Mouse (Mus musculus): ENCODE results near the gene Snx27. TPM values are rescaled to one million over a fixed set of nuclear protein-coding genes. Genes with fewer than 3 reads are reported as not detected.

The Snx27 gene
- polyA plus RNA-seq, 1 experiment from 2014 or later: 35.5 TPM

- no peak for ATAC-seq
- Histone ChIP-seq H3K4me1 (replicated peaks) (no peaks in the 10 kb centered on the region), H3K9ac (no peak overlapping the region), H3K36me3 (no peaks in the 10 kb centered on the region), H3K27ac (no peak overlapping the region), H3K9me3 (no peaks in the 10 kb centered on the region), H3K4me2 (replicated peaks) (no peak overlapping the region), H3K4me3 (replicated peaks) (no peak overlapping the region), H3K27me3 (replicated peaks) (no peaks in the 10 kb centered on the region)
- 81% methylated on average over 3 of the region's 3 CpGs for WGBS
These were observed 27.1 kb upstream of the Snx27 start for GRCm38 (mm10) chr3:94609621-94610020.

- no peaks in the 10 kb centered on the region for H3K27me3 ChIP-seq (replicated peaks)
- H3K9me3 ChIP-seq: no peaks in the 10 kb centered on the region
- H3K4me2 ChIP-seq (replicated peaks): no peak overlapping the region
- H3K4me1 ChIP-seq (replicated peaks): no peaks in the 10 kb centered on the region
- WGBS: 2% methylated on average over 4 of the region's 4 CpGs
- H3K27ac ChIP-seq: no peak overlapping the region
- no peaks in the 10 kb centered on the region for H3K36me3 ChIP-seq
- ATAC-seq: no peak
- H3K4me3 ChIP-seq (replicated peaks): no peak overlapping the region
- H3K9ac ChIP-seq: no peak overlapping the region
These were observed 19.4 kb upstream of the Snx27 start for GRCm38 (mm10) chr3:94601959-94602358.

- Histone ChIP-seq H3K27me3 (replicated peaks) (no peaks in the 10 kb centered on the region), H3K36me3 (no peaks in the 10 kb centered on the region), H3K4me3 (replicated peaks) (no peak overlapping the region), H3K4me1 (replicated peaks) (no peaks in the 10 kb centered on the region), H3K9me3 (no peaks in the 10 kb centered on the region), H3K27ac (no peak overlapping the region), H3K9ac (no peak overlapping the region), H3K4me2 (replicated peaks) (no peak overlapping the region)
- whole genome bisulfite sequencing: 52% methylated on average over 3 of the region's 3 CpGs
- no peak for ATAC-seq
These were observed 14.8 kb upstream of the Snx27 start for GRCm38 (mm10) chr3:94597224-94597779.

- Histone ChIP-seq H3K4me1 (replicated peaks) (no peaks in the 10 kb centered on the region), H3K27me3 (replicated peaks) (no peaks in the 10 kb centered on the region), H3K27ac (no peak overlapping the region), H3K4me3 (replicated peaks) (no peak overlapping the region), H3K4me2 (replicated peaks) (no peak overlapping the region), H3K9me3 (no peaks in the 10 kb centered on the region), H3K9ac (no peak overlapping the region), H3K36me3 (no peaks in the 10 kb centered on the region)
- ATAC-seq: no peak
- WGBS: 93% methylated on average over 6 of the region's 6 CpGs
These were observed 13.4 kb upstream of the Snx27 start for GRCm38 (mm10) chr3:94595871-94596287.

- H3K9me3 ChIP-seq: no peaks in the 10 kb centered on the region
These were observed 8.6 kb upstream of the Snx27 start for GRCm38 (mm10) chr3:94591066-94591465.

GRCm38 (mm10) chr3:94587962-94588361 lies 5.4 kb upstream of the Snx27 start:
- H3K36me3 ChIP-seq: no peaks in the 10 kb centered on the region
- H3K9me3 ChIP-seq: no peaks in the 10 kb centered on the region
- WGBS: 45% methylated on average over 5 of the region's 5 CpGs
- no peak overlapping the region; the same call in 1 of the 2 replicates for H3K27ac ChIP-seq
- no peak overlapping the region for H3K9ac ChIP-seq
- H3K27me3 ChIP-seq (replicated peaks): no peaks in the 10 kb centered on the region
- no peak overlapping the region for H3K4me2 ChIP-seq (replicated peaks)
- no peaks in the 10 kb centered on the region for H3K4me1 ChIP-seq (replicated peaks)
- no peak overlapping the region for H3K4me3 ChIP-seq (replicated peaks)
- ATAC-seq: peak; percentile 88

More at GRCm38 (mm10) chr3:94591066-94591465, 8.6 kb upstream of the Snx27 start:
- no peak for ATAC-seq
- WGBS: 82% methylated on average over 5 of the region's 5 CpGs
- Histone ChIP-seq H3K9ac (no peak overlapping the region), H3K4me1 (replicated peaks) (no peaks in the 10 kb centered on the region), H3K27ac (no peak overlapping the region), H3K27me3 (replicated peaks) (no peaks in the 10 kb centered on the region), H3K4me3 (replicated peaks) (no peak overlapping the region), H3K4me2 (replicated peaks) (no peak overlapping the region), H3K36me3 (no peaks in the 10 kb centered on the region)

GRCm38 (mm10) chr3:94582944-94583343 lies 428 bp upstream of the Snx27 start:
- ATAC-seq: no peak
- no peaks in the 10 kb centered on the region for H3K36me3 ChIP-seq
- WGBS: 72% methylated on average over 7 of the region's 7 CpGs

GRCm38 (mm10) chr3:94581793-94582455 lies 592 bp downstream of the Snx27 start:
- Histone ChIP-seq H3K4me1 (replicated peaks) (peaks cover 9% of the 10 kb centered on the region; the same call in 1 of the 2 replicates), H3K9me3 (no peaks in the 10 kb centered on the region), H3K4me3 (replicated peaks) (peak overlapping the region; percentile 85), H3K4me2 (replicated peaks) (peak overlapping the region; percentile 80), H3K9ac (peak overlapping the region; percentile 88), H3K27ac (peak overlapping the region; percentile 81), H3K36me3 (no peaks in the 10 kb centered on the region), H3K27me3 (replicated peaks) (no peaks in the 10 kb centered on the region)
- ATAC-seq: peak; percentile 87
- 0% methylated on average over 42 of the region's 48 CpGs for WGBS

More at GRCm38 (mm10) chr3:94582944-94583343, 428 bp upstream of the Snx27 start:
- Histone ChIP-seq H3K27me3 (replicated peaks) (no peaks in the 10 kb centered on the region), H3K9me3 (no peaks in the 10 kb centered on the region), H3K4me1 (replicated peaks) (peaks cover 9% of the 10 kb centered on the region; the same call in 1 of the 2 replicates), H3K27ac (no peak overlapping the region), H3K4me2 (replicated peaks) (peak overlapping the region; percentile 80), H3K9ac (no peak overlapping the region), H3K4me3 (replicated peaks) (peak overlapping the region; percentile 85)

GRCm38 (mm10) chr3:94581138-94581780 lies 1.3 kb downstream of the Snx27 start:
- H3K27me3 ChIP-seq (replicated peaks): no peaks in the 10 kb centered on the region
- no peaks in the 10 kb centered on the region for H3K9me3 ChIP-seq
- no peaks in the 10 kb centered on the region for H3K36me3 ChIP-seq
- H3K4me3 ChIP-seq (replicated peaks): peak overlapping the region; percentile 85
- no peak for ATAC-seq
- 0 out of 2 replicates have a peak overlapping the region, but pooled peaks have one; percentile 19 for H3K27ac ChIP-seq
- 4% methylated on average over 16 of the region's 16 CpGs for WGBS
- peaks cover 9% of the 10 kb centered on the region; the same call in 1 of the 2 replicates for H3K4me1 ChIP-seq (replicated peaks)
- peak overlapping the region; percentile 80 for H3K4me2 ChIP-seq (replicated peaks)
- peak overlapping the region; percentile 88 for H3K9ac ChIP-seq

GRCm38 (mm10) chr3:94574506-94574905 lies 8.0 kb downstream of the Snx27 start:
- Histone ChIP-seq H3K27me3 (replicated peaks) (no peaks in the 10 kb centered on the region), H3K4me1 (replicated peaks) (peaks cover 2% of the 10 kb centered on the region; the same call in 1 of the 2 replicates), H3K4me3 (replicated peaks) (no peak overlapping the region), H3K9ac (no peak overlapping the region), H3K9me3 (no peaks in the 10 kb centered on the region), H3K4me2 (replicated peaks) (no peak overlapping the region), H3K27ac (no peak overlapping the region), H3K36me3 (no peaks in the 10 kb centered on the region)
- peak; percentile 77 for ATAC-seq
- WGBS: 43% methylated on average over 6 of the region's 6 CpGs

GRCm38 (mm10) chr3:94567242-94567641 lies 15.3 kb downstream of the Snx27 start:
- no peak overlapping the region for H3K4me3 ChIP-seq (replicated peaks)
- H3K9ac ChIP-seq: no peak overlapping the region
- no peaks in the 10 kb centered on the region for H3K36me3 ChIP-seq
- peaks cover 2% of the 10 kb centered on the region; the same call in 1 of the 2 replicates for H3K4me1 ChIP-seq (replicated peaks)
- H3K9me3 ChIP-seq: no peaks in the 10 kb centered on the region
- H3K27ac ChIP-seq: peak overlapping the region; percentile 22; the same call in 1 of the 2 replicates
- 30% methylated on average over 2 of the region's 2 CpGs for WGBS
- no peak for ATAC-seq
- H3K27me3 ChIP-seq (replicated peaks): no peaks in the 10 kb centered on the region
- H3K4me2 ChIP-seq (replicated peaks): no peak overlapping the region

- H3K36me3 ChIP-seq: no peaks in the 10 kb centered on the region
- WGBS: 61% methylated on average over 2 of the region's 2 CpGs
- no peak overlapping the region for H3K4me3 ChIP-seq (replicated peaks)
- H3K27ac ChIP-seq: no peak overlapping the region
- H3K9me3 ChIP-seq: no peaks in the 10 kb centered on the region
- H3K9ac ChIP-seq: no peak overlapping the region
- peaks cover 2% of the 10 kb centered on the region; the same call in 1 of the 2 replicates for H3K4me1 ChIP-seq (replicated peaks)
- H3K4me2 ChIP-seq (replicated peaks): no peak overlapping the region
- peak; percentile 73 for ATAC-seq
- no peaks in the 10 kb centered on the region for H3K27me3 ChIP-seq (replicated peaks)
These were observed 17.0 kb downstream of the Snx27 start for GRCm38 (mm10) chr3:94565557-94565956.
